Mouse (Mus musculus) hindbrain, embryonic 10.5 days (tissue): Measurements from ENCODE around the gene Mnat1. TPM values are rescaled to one million over a fixed set of nuclear protein-coding genes. Genes with fewer than 3 reads are reported as not detected.

Experiments used
- DNase-seq: peaks from one replicate; pipeline ENCODE4 v3.0.0-alpha.2; 2017; ENCODE audit warnings: low spot score
- H3K27ac ChIP-seq: fragments of 300-500 bp; sonication (generic); 2 replicates; pipeline ENCODE4 v1.5.1; 2016; ENCODE audit warnings: mild to moderate bottlenecking, moderate library complexity
- H3K27me3 ChIP-seq: fragments of 300-500 bp; sonication (generic); 2 replicates; pipeline ENCODE4 v1.6.1; 2016; ENCODE audit warnings: mild to moderate bottlenecking; ENCODE audit not compliant: poor library complexity, insufficient read depth, severe bottlenecking
- H3K36me3 ChIP-seq: fragments of 300-500 bp; sonication (generic); 2 replicates; pipeline ENCODE4 v1.6.1; 2016; ENCODE audit warnings: mild to moderate bottlenecking, moderate library complexity
- H3K4me1 ChIP-seq: fragments of 300-500 bp; sonication (generic); replicated peaks from 2 replicates; pipeline ENCODE4 v1.6.1; 2016; ENCODE audit warnings: mild to moderate bottlenecking
- H3K4me3 ChIP-seq: fragments of 300-500 bp; sonication (generic); 2 replicates; pipeline ENCODE4 v1.5.1; 2016; ENCODE audit warnings: mild to moderate bottlenecking, moderate library complexity
- H3K9me3 ChIP-seq: fragments of 300-500 bp; sonication (generic); 2 replicates; pipeline ENCODE4 v1.6.1; 2016; ENCODE audit warnings: mild to moderate bottlenecking, moderate library complexity
- WGBS: fragments of 180-500 bp; shearing (Covaris S2); methylation state at CpG from one replicate; pipeline ENCODE4 v1.1.7; 2016; 5-methylcytosine and 5-hydroxymethylcytosine counted together
- polyA plus RNA-seq: library from polyadenylated mRNA; unstranded; fragments of >200 nt; fragmentation: Nextera tagmentation; extraction: Ambion mirVana; gene quantifications from 2 replicates; pipeline ENCODE4 v1.2.1, GENCODE M21; 2016

Mnat1 gene
- polyA plus RNA-seq, 1 experiment from 2014 or later: 29.1 TPM

GRCm38 (mm10) chr12:73210454-73210853, 86.9 kb downstream of the Mnat1 start:
- Histone ChIP-seq H3K27me3 (no peaks in the 10 kb centered on the region), H3K9me3 (no peaks in the 10 kb centered on the region), H3K36me3 (no peaks in the 10 kb centered on the region), H3K27ac (no peak overlapping the region), H3K4me3 (no peak overlapping the region), H3K4me1 (no peaks in the 10 kb centered on the region)
- 87% methylated on average over 3 of the region's 3 CpGs for WGBS
- no peak for DNase-seq

- DNase-seq: no peak
These were observed 92.3 kb downstream of the Mnat1 start for GRCm38 (mm10) chr12:73215773-73216172.

GRCm38 (mm10) chr12:73218632-73219031, 95.1 kb downstream of the Mnat1 start:
- Histone ChIP-seq H3K4me1 (no peaks in the 10 kb centered on the region), H3K27me3 (no peaks in the 10 kb centered on the region), H3K9me3 (no peaks in the 10 kb centered on the region), H3K27ac (no peak overlapping the region), H3K36me3 (peaks cover 25% of the 10 kb centered on the region), H3K4me3 (no peak overlapping the region)
- 87% methylated on average over 5 of the region's 5 CpGs for WGBS
- DNase-seq: no peak

More at GRCm38 (mm10) chr12:73215773-73216172, 92.3 kb downstream of the Mnat1 start:
- Histone ChIP-seq H3K9me3 (no peaks in the 10 kb centered on the region), H3K27ac (no peak overlapping the region), H3K4me1 (no peaks in the 10 kb centered on the region), H3K27me3 (no peaks in the 10 kb centered on the region), H3K4me3 (no peak overlapping the region), H3K36me3 (peaks cover 21% of the 10 kb centered on the region)
- WGBS: 91% methylated on average over 5 of the region's 5 CpGs

- Histone ChIP-seq H3K27me3 (no peaks in the 10 kb centered on the region), H3K4me3 (no peak overlapping the region), H3K4me1 (no peaks in the 10 kb centered on the region), H3K27ac (no peak overlapping the region), H3K36me3 (peaks cover 25% of the 10 kb centered on the region), H3K9me3 (no peaks in the 10 kb centered on the region)
- DNase-seq: no peak
- WGBS: 92% methylated on average over 3 of the region's 3 CpGs
These were observed 97.7 kb downstream of the Mnat1 start for GRCm38 (mm10) chr12:73221235-73221634.

GRCm38 (mm10) chr12:73223872-73224271, 100.4 kb downstream of the Mnat1 start:
- 67% methylated on average over 6 of the region's 6 CpGs for WGBS
- H3K27ac ChIP-seq: no peak overlapping the region
- H3K9me3 ChIP-seq: no peaks in the 10 kb centered on the region
- no peaks in the 10 kb centered on the region for H3K27me3 ChIP-seq
- H3K4me3 ChIP-seq: no peak overlapping the region
- peaks cover 22% of the 10 kb centered on the region for H3K36me3 ChIP-seq
- no peaks in the 10 kb centered on the region for H3K4me1 ChIP-seq
- no peak for DNase-seq

GRCm38 (mm10) chr12:73228427-73228826, 104.9 kb downstream of the Mnat1 start:
- no peaks in the 10 kb centered on the region for H3K9me3 ChIP-seq
- no peaks in the 10 kb centered on the region for H3K36me3 ChIP-seq
- 95% methylated on average over 3 of the region's 3 CpGs for WGBS
- H3K27ac ChIP-seq: no peak overlapping the region
- no peaks in the 10 kb centered on the region for H3K27me3 ChIP-seq
- H3K4me3 ChIP-seq: no peak overlapping the region
- no peak for DNase-seq
- no peaks in the 10 kb centered on the region for H3K4me1 ChIP-seq

GRCm38 (mm10) chr12:73230196-73230595, 106.7 kb downstream of the Mnat1 start:
- Histone ChIP-seq H3K4me1 (no peaks in the 10 kb centered on the region), H3K4me3 (no peak overlapping the region), H3K27me3 (no peaks in the 10 kb centered on the region), H3K9me3 (no peaks in the 10 kb centered on the region), H3K36me3 (no peaks in the 10 kb centered on the region), H3K27ac (no peak overlapping the region)
- no peak for DNase-seq

- no peaks in the 10 kb centered on the region for H3K27me3 ChIP-seq
- H3K4me3 ChIP-seq: no peak overlapping the region
- DNase-seq: no peak
- H3K9me3 ChIP-seq: no peaks in the 10 kb centered on the region
- no peak overlapping the region for H3K27ac ChIP-seq
- no peaks in the 10 kb centered on the region for H3K4me1 ChIP-seq
- H3K36me3 ChIP-seq: no peaks in the 10 kb centered on the region
These were observed 108.0 kb downstream of the Mnat1 start for GRCm38 (mm10) chr12:73231552-73231951.

GRCm38 (mm10) chr12:73232586-73232985, 109.1 kb downstream of the Mnat1 start:
- Histone ChIP-seq H3K27me3 (no peaks in the 10 kb centered on the region), H3K36me3 (no peaks in the 10 kb centered on the region), H3K27ac (no peak overlapping the region), H3K4me3 (no peak overlapping the region), H3K9me3 (no peaks in the 10 kb centered on the region), H3K4me1 (no peaks in the 10 kb centered on the region)
- 82% methylated on average over 2 of the region's 2 CpGs for WGBS
- DNase-seq: no peak

- H3K4me3 ChIP-seq: no peak overlapping the region
- no peaks in the 10 kb centered on the region for H3K27me3 ChIP-seq
- peak overlapping the region; percentile 29 for H3K27ac ChIP-seq
- H3K9me3 ChIP-seq: no peaks in the 10 kb centered on the region
- WGBS: 52% methylated on average over 10 of the region's 10 CpGs
- H3K4me1 ChIP-seq: peaks cover 4% of the 10 kb centered on the region
- H3K36me3 ChIP-seq: no peaks in the 10 kb centered on the region
- peak; percentile 24 for DNase-seq
These were observed 118.4 kb downstream of the Mnat1 start for GRCm38 (mm10) chr12:73241960-73242359.

- Histone ChIP-seq H3K27me3 (no peaks in the 10 kb centered on the region), H3K4me3 (no peak overlapping the region), H3K27ac (no peak overlapping the region), H3K4me1 (peaks cover 4% of the 10 kb centered on the region), H3K36me3 (no peaks in the 10 kb centered on the region), H3K9me3 (no peaks in the 10 kb centered on the region)
- no peak for DNase-seq
- WGBS: 85% methylated on average over 5 of the region's 5 CpGs
These were observed 122.2 kb downstream of the Mnat1 start for GRCm38 (mm10) chr12:73245687-73246086.

- DNase-seq: no peak
- Histone ChIP-seq H3K4me3 (no peak overlapping the region), H3K4me1 (no peaks in the 10 kb centered on the region), H3K27ac (no peak overlapping the region), H3K9me3 (no peaks in the 10 kb centered on the region), H3K27me3 (no peaks in the 10 kb centered on the region), H3K36me3 (0 out of 2 replicates have a peak, but pooled peaks cover 4% of the 10 kb centered on the region)
- 63% methylated on average over 2 of the region's 2 CpGs for WGBS
These were observed 131.5 kb downstream of the Mnat1 start for GRCm38 (mm10) chr12:73255006-73255405.

GRCm38 (mm10) chr12:73259269-73259668, 135.8 kb downstream of the Mnat1 start:
- no peak overlapping the region for H3K4me3 ChIP-seq
- WGBS: 96% methylated on average over 6 of the region's 6 CpGs
- H3K9me3 ChIP-seq: peaks cover 9% of the 10 kb centered on the region
- DNase-seq: no peak
- H3K36me3 ChIP-seq: 0 out of 2 replicates have a peak, but pooled peaks cover 4% of the 10 kb centered on the region
- no peak overlapping the region for H3K27ac ChIP-seq
- no peaks in the 10 kb centered on the region for H3K27me3 ChIP-seq
- H3K4me1 ChIP-seq: no peaks in the 10 kb centered on the region

- WGBS: 94% methylated on average over 1 of the region's 1 CpGs
- no peak overlapping the region for H3K27ac ChIP-seq
These were observed 136.8 kb downstream of the Mnat1 start for GRCm38 (mm10) chr12:73260339-73260738.

More at GRCm38 (mm10) chr12:73260339-73260738, 136.8 kb downstream of the Mnat1 start:
- Histone ChIP-seq H3K4me3 (no peak overlapping the region), H3K27me3 (no peaks in the 10 kb centered on the region), H3K4me1 (no peaks in the 10 kb centered on the region), H3K9me3 (peaks cover 9% of the 10 kb centered on the region), H3K36me3 (0 out of 2 replicates have a peak, but pooled peaks cover 4% of the 10 kb centered on the region)
- no peak for DNase-seq
